ENCODE assay signal across 8 mouse cellular contexts in genomic region chr3:38849536-38849935, GRCm38 (mm10). TPM values are rescaled to one million over a fixed set of nuclear protein-coding genes. Genes with fewer than 3 reads are reported as not detected.
DNase-seq lines count a peak whose midpoint lies in the region; ATAC-seq and TF ChIP-seq lines count a peak whose summit lies in the region.

No protein-coding gene starts in this region.

- no peaks in the 10 kb centered on the region for H3K36me3 ChIP-seq in kidney, adult 2 months (ENCODE audit: control insufficient read depth, insufficient read depth, low read length)
- no peaks in the 10 kb centered on the region for H3K36me3 ChIP-seq in kidney, embryonic 16.5 days (ENCODE audit: insufficient read depth, low read length)
- H3K36me3 ChIP-seq in neural tube, embryonic 14.5 days (ENCODE audit: control insufficient read depth, insufficient read depth, low read length), result no peaks in the 10 kb centered on the region

- no peak overlapping the region for H3K9ac ChIP-seq in kidney, embryonic 16.5 days (replicated peaks; ENCODE audit: low read length)
- no peak overlapping the region for H3K9ac ChIP-seq in neural tube, embryonic 14.5 days (replicated peaks; ENCODE audit: low read depth, low read length)

- no peak overlapping the region for H3K4me2 ChIP-seq in kidney, embryonic 16.5 days (replicated peaks; ENCODE audit: low read depth, low read length)
- no peak overlapping the region for H3K4me2 ChIP-seq in neural tube, embryonic 14.5 days (ENCODE audit: low read depth, low read length)

- H3K4me1 ChIP-seq in kidney, adult 2 months (ENCODE audit: control insufficient read depth, insufficient read depth, low read length), result no peaks in the 10 kb centered on the region
- H3K4me1 ChIP-seq in kidney, embryonic 16.5 days (ENCODE audit: insufficient read depth, low read length), result no peaks in the 10 kb centered on the region
- no peaks in the 10 kb centered on the region for H3K4me1 ChIP-seq in neural tube, embryonic 14.5 days (ENCODE audit: control insufficient read depth, insufficient read depth, low read length)

- peak; percentile 25; the same call in 1 of the 2 replicates for TF ChIP-seq CTCF in kidney, adult 2 months (conservative IDR thresholded peaks at IDR 0.05; ENCODE audit: insufficient read depth, insufficient read length, low read depth, low read length)
- TF ChIP-seq CTCF in left cerebral cortex, adult 2 months (IDR thresholded peaks at IDR 0.05), result peak; percentile 88

- H3K4me3 ChIP-seq in kidney, adult 2 months (ENCODE audit: insufficient read depth, low read depth, low read length), result no peak overlapping the region
- no peak overlapping the region for H3K4me3 ChIP-seq in kidney, embryonic 16.5 days (ENCODE audit: low read length)
- H3K4me3 ChIP-seq in left cerebral cortex, adult 2 months, result no peak overlapping the region
- no peak overlapping the region for H3K4me3 ChIP-seq in neural tube, embryonic 14.5 days (ENCODE audit: low read depth, low read length)

- no peak for ATAC-seq in kidney, embryonic 16.5 days (ENCODE audit: low FRiP score, low TSS enrichment)
- 0 out of 2 replicates have a peak, but pooled peaks have one; percentile 59 for ATAC-seq in neural tube, embryonic 14.5 days (ENCODE audit: low read depth)

- peak; percentile 65 for DNase-seq in kidney, adult 2 months
- DNase-seq in Muller cell, postnatal 12 days (ENCODE audit: inconsistent ontology term), result peak; percentile 20
- peak; percentile 13 for DNase-seq in cerebellum, adult 9-11 months
- peak; percentile 31 for DNase-seq in gastrocnemius, postnatal 14 days
- DNase-seq in left cerebral cortex, adult 2 months (ENCODE audit: extremely low spot score in 1 of 2, low spot score in 2 of 2), result peak; percentile 26 to 41
- DNase-seq in spleen, postnatal 4 days (ENCODE audit: low spot score in 2 of 2), result no peak

- intact Hi-C loops in gastrocnemius, postnatal 14 days (cut with DNase I; ENCODE audit: low total_unique reads), result loop anchor here (5.0 kb wide), 1 partner anchor 597 kb away; no protein-coding TSS in a partner anchor
- intact Hi-C loops in left cerebral cortex, adult 2 months (cut with DNase I), result loop anchor here (1.0 to 5.0 kb wide), 3 partner anchors 367 to 622 kb away; partner anchors contain the start of gene Ankrd50

- H3K27me3 ChIP-seq in kidney, adult 2 months (replicated peaks; ENCODE audit: control insufficient read depth, insufficient read depth, low read length), result no peaks in the 10 kb centered on the region
- no peaks in the 10 kb centered on the region for H3K27me3 ChIP-seq in kidney, embryonic 16.5 days (ENCODE audit: insufficient read depth, low read length)
- H3K27me3 ChIP-seq in neural tube, embryonic 14.5 days (ENCODE audit: control insufficient read depth, insufficient read depth, low read length), result no peaks in the 10 kb centered on the region

- no peak overlapping the region for H3K27ac ChIP-seq in kidney, adult 2 months (ENCODE audit: insufficient read depth, low read depth, low read length)
- no peak overlapping the region for H3K27ac ChIP-seq in kidney, embryonic 16.5 days (ENCODE audit: low read length)
- no peak overlapping the region for H3K27ac ChIP-seq in left cerebral cortex, adult 2 months
- no peak overlapping the region for H3K27ac ChIP-seq in neural tube, embryonic 14.5 days (ENCODE audit: low read depth, low read length)

- no peak for TF ChIP-seq POLR2A in kidney, adult 2 months (IDR thresholded peaks at IDR 0.05; ENCODE audit: low read depth, low read length)

- H3K9me3 ChIP-seq in kidney, embryonic 16.5 days (ENCODE audit: low read length), result no peaks in the 10 kb centered on the region
- H3K9me3 ChIP-seq in neural tube, embryonic 14.5 days (ENCODE audit: control insufficient read depth, low read length), result no peaks in the 10 kb centered on the region

- WGBS in kidney, adult 2 months, result 29% methylated on average over 6 of the region's 6 CpGs
- WGBS in kidney, embryonic 16.5 days, result 34% methylated on average over 6 of the region's 6 CpGs
- WGBS in neural tube, embryonic 14.5 days, result 41% methylated on average over 6 of the region's 6 CpGs

RNA-seq across cellular contexts. Expression of gene Fat4, which starts 37.2 kb away (rescaled TPM):
- polyA plus RNA-seq in kidney, adult 2 months (2012; rRNA removed), result 1.6 TPM in 2 replicates
- polyA plus RNA-seq in kidney, embryonic 16.5 days (2015; fragmentation: Nextera tagmentation; extraction: Ambion mirVana), result 5.8 and 7.1 TPM in 2 replicates
- total RNA-seq in gastrocnemius, postnatal 14 days (2021), result 10 to 100 TPM; 10.4 to 11.0 TPM
- 10 to 100 TPM; 13.0 to 13.2 TPM for total RNA-seq in left cerebral cortex, adult 2 months (2021)
- 27.8 and 31.1 TPM in 2 replicates for polyA plus RNA-seq in neural tube, embryonic 14.5 days (2014; fragmentation: Nextera tagmentation; extraction: Ambion mirVana)

Comparison
In these comparisons a context has a peak if more than half of its experiments do, and no peak if none do; other contexts are left out.
1. DNase-seq: peak in kidney, adult 2 months (single experiment), Muller cell, postnatal 12 days (single experiment), cerebellum, adult 9-11 months (single experiment), gastrocnemius, postnatal 14 days (single experiment) and left cerebral cortex, adult 2 months (2 of 2); none in spleen, postnatal 4 days (0 of 2).